In genomic region chr9:71770991-71771767, GRCm38 (mm10) we compare ENCODE assay signal across 8 mouse cellular contexts. TPM values are rescaled to one million over a fixed set of nuclear protein-coding genes. Genes with fewer than 3 reads are reported as not detected.
A peak's percentile ranks its signal among the peaks of the same experiment; 100 is the strongest.
DNase-seq lines count a peak whose midpoint lies in the region; ATAC-seq lines count a peak whose summit lies in the region.

Cgnl1 (minus strand) TSS chr9:71771602.

- under 1% methylated on average over 64 of the region's 67 CpGs for WGBS in embryonic facial prominence, embryonic 13.5 days
- WGBS in heart, embryonic 15.5 days: under 1% methylated on average over 49 of the region's 67 CpGs

- H3K27me3 ChIP-seq in embryonic facial prominence, embryonic 13.5 days: peaks cover 9% of the 10 kb centered on the region; the same call in 1 of the 2 replicates
- no peaks in the 10 kb centered on the region for H3K27me3 ChIP-seq in heart, embryonic 15.5 days

- peak within 1 kb of the TSS; percentile 87 for H3K4me2 ChIP-seq in embryonic facial prominence, embryonic 13.5 days
- peak within 1 kb of the TSS; percentile 81 for H3K4me2 ChIP-seq in heart, embryonic 15.5 days

- peaks cover 28% of the 10 kb centered on the region for H3K4me1 ChIP-seq in embryonic facial prominence, embryonic 13.5 days
- peaks cover 31% of the 10 kb centered on the region for H3K4me1 ChIP-seq in heart, embryonic 15.5 days (replicated peaks)

- no peaks in the 10 kb centered on the region for H3K36me3 ChIP-seq in embryonic facial prominence, embryonic 13.5 days
- no peaks in the 10 kb centered on the region for H3K36me3 ChIP-seq in heart, embryonic 15.5 days

- peak within 1 kb of the TSS; percentile 69 for H3K4me3 ChIP-seq in embryonic facial prominence, embryonic 13.5 days
- peak within 1 kb of the TSS; percentile 64 for H3K4me3 ChIP-seq in heart, embryonic 15.5 days

- peak; percentile 2 to 5 for DNase-seq in B cell, adult 2 months
- peak; percentile 85 for DNase-seq in adrenal gland, postnatal 14 days
- DNase-seq in kidney, postnatal 10 days: peak; percentile 92
- DNase-seq in lung, postnatal 14 days: peak; percentile 81
- peak; percentile 18 for DNase-seq in right cerebral cortex, postnatal 14 days
- DNase-seq in layer of hippocampus, postnatal 25 days (ENCODE audit: extremely low spot score in 1 of 2, low spot score in 1 of 2): no peak

- H3K27ac ChIP-seq in embryonic facial prominence, embryonic 13.5 days: peak within 1 kb of the TSS; percentile 80
- peak within 1 kb of the TSS; percentile 81 for H3K27ac ChIP-seq in heart, embryonic 15.5 days

- H3K9me3 ChIP-seq in embryonic facial prominence, embryonic 13.5 days: no peaks in the 10 kb centered on the region
- no peaks in the 10 kb centered on the region for H3K9me3 ChIP-seq in heart, embryonic 15.5 days (replicated peaks)

- ATAC-seq in embryonic facial prominence, embryonic 13.5 days (ENCODE audit: insufficient number of reproducible peaks, insufficient read depth, low FRiP score, low TSS enrichment, low read depth): peak; percentile 58; the same call in 1 of the 2 replicates
- peak; percentile 90 for ATAC-seq in heart, embryonic 15.5 days (replicated peaks; ENCODE audit: insufficient number of reproducible peaks, insufficient read depth, low FRiP score, low read depth)

- peak within 1 kb of the TSS; percentile 85 for H3K9ac ChIP-seq in embryonic facial prominence, embryonic 13.5 days
- peak within 1 kb of the TSS; percentile 71 for H3K9ac ChIP-seq in heart, embryonic 15.5 days

RNA-seq across cellular contexts. Expression of gene Cgnl1, which starts in this region (rescaled TPM):
- total RNA-seq in adrenal gland, postnatal 14 days (2021): 64.8 and 67.3 TPM in 2 replicates
- 9.7 and 10.2 TPM in 2 replicates for polyA plus RNA-seq in embryonic facial prominence, embryonic 13.5 days (2015; fragmentation: Nextera tagmentation; extraction: Ambion mirVana)
- polyA plus RNA-seq in heart, embryonic 15.5 days (2015; fragmentation: Nextera tagmentation; extraction: Ambion mirVana): 31.3 and 32.7 TPM in 2 replicates
- total RNA-seq in layer of hippocampus, postnatal 25 days (2021): 1 to 10 TPM; 6.0 to 7.7 TPM

Comparison
In these comparisons a context has a peak if more than half of its experiments do, and no peak if none do; other contexts are left out.
1. DNase-seq: peak in B cell, adult 2 months (2 of 2), adrenal gland, postnatal 14 days (single experiment), kidney, postnatal 10 days (single experiment), lung, postnatal 14 days (single experiment) and right cerebral cortex, postnatal 14 days (single experiment); none in layer of hippocampus, postnatal 25 days (0 of 2).